Mouse (Mus musculus) 3T3-L1 (cell line): ENCODE data around the gene Ripply2.
A peak's percentile ranks its signal among the peaks of the same experiment; 100 is the strongest.
"Not testable (repeated sequence)": the region's sequence is repeated elsewhere in the genome, so short reads cannot be mapped to it uniquely, and the experiment has no call there.

Experiments
- DNase-seq: peaks from one replicate; pipeline ENCODE4 v3.0.0-alpha.2; 2015; ENCODE audit warnings: low read depth, low spot score

The Ripply2 gene

DNA sequence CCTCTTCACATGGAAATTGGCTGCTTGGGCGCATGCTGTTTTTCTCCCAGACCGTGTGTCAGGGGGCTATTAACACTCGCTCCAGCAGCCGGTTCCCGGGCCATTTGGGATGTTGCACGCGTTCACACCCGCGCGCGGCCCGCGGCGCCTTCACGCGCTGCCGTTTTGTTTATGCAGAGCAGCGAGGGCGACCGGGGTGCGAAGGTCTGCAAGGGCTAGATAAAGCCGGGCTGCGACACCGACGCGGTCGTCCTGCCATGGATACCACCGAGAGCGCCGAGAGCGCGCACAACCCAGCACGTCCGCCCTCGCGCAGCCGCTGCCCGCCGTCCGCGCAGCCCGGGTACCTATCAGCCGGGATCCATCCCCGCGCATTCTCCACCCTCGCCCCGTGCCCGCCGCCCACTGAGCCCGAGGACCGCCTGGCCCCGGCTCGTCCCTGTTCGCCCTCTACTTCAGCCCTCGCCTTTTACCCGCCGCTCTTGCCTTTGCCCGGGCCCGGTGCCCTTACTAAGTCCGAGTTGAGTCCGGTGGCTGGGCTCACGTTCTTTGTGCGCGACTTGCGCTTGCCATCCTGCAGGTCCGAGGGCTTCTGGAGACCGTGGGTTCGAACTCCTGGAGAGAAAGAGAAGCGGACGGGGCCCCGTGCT, at the start of gene Ripply2:
Ripply2 (plus strand) TSS at position 250 of the 650 bp plus-strand sequence.
- no peak for DNase-seq

- not testable (repeated sequence) for DNase-seq
Observed at GRCm38 (mm10) chr9:86972471-86972870, 42.9 kb upstream of the Ripply2 start.

GRCm38 (mm10) chr9:86973562-86973961, 41.8 kb upstream of the Ripply2 start:
- DNase-seq = no peak

DNA sequence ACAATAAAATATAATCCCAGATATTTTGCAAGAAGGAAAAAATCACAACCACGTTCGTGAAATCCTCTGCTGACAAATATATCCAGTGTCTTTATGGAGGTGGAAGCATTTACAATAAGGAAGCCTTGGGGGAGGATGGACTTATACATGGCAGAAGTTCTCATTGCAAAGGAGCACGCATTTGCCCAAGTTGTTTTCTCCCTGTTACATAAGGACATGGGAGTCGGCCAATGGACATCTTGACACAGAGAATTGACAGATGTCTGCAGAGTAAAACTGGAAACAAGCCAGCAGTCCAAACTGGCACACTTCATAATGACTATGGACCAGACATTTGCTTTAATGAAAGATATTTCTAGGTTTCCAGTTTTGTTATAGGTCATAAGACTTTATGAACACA, 38.4 kb upstream of the Ripply2 start:
- no peak for DNase-seq

DNA sequence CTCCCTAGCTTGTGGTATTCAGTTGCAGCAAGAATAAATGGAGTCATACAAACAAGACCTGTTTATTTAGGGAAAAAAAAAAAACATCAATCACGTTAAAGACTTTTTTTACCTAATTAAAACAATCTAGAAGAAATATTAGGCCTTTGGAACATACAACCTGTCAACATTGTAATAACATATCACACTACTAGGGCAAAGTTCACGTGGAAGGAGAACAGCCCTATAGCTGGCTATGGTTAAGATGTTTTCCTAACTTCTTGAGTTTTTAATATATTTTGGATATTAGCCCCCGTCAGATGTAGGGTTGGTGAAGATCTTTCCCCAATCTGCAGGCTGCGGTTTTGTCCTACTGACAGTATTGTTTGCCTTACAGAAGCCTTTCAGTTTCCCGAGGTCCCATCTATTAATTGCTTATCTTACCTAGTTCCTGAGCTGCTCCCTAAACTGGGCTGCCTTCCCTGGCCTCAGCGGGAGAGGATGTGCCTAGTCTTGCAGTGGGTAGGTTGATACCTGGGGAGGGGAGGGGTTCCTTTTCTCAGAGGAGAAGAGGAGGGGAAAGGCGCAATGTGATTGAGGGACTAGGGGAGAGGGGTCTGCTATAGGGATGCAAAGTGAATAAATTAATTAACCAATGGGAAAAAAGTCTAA, 37.0 kb upstream of the Ripply2 start:
- no peak for DNase-seq

GRCm38 (mm10) chr9:86980048-86980447, 35.3 kb upstream of the Ripply2 start:
- no peak for DNase-seq

- DNase-seq = no peak
Observed at GRCm38 (mm10) chr9:86980942-86981341, 34.4 kb upstream of the Ripply2 start.

- no peak for DNase-seq
Observed at GRCm38 (mm10) chr9:86981551-86981950, 33.8 kb upstream of the Ripply2 start.

DNA sequence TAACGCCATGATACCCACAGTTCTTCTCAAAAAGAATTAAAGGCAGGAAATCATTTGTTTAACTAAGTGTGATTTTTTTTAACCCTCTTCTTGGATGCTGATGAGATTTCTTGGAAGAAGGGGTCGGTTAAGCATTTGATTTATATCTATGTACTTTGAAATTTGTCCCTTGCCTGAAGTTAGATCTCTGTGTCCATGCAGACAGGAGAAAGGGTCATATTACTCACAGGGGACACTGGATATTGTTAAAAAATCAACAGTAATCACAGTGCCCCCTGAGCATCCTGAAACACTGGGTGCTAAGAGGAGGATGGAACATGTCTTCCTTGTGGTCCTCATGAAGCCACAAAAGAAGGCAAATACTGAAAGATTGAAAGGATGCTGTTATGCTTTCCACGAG, 30.8 kb upstream of the Ripply2 start:
- DNase-seq = no peak

- DNase-seq = no peak
Observed at GRCm38 (mm10) chr9:86985105-86985504, 30.2 kb upstream of the Ripply2 start.

DNA sequence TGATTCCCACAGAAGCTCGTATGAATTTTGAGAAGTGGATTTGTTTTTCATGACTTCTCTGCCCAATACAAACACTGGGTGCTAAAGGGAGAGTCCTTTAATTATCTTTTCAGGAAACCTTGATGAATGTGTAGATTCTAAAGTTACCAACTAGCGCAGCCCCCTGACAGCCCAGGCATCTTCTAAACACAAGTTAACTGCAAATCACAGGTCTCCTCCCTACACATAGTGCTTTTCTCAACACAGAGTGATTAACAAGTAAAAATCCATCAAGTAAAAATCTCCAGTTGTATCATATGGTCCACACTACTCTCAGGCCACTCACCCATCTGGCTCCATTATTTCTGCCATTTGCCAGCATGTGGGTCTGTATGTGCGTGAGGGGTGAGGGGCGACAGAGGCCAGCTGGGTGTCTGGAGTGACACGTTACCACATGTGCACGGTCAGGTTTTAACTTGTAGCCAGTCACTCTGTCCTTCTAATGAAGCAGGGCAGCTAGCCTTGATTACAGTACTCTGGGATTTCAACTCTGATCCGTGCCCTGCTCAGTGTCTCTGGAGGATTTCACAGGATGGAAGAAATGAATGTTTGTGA, 28.5 kb upstream of the Ripply2 start:
- DNase-seq = no peak

DNA sequence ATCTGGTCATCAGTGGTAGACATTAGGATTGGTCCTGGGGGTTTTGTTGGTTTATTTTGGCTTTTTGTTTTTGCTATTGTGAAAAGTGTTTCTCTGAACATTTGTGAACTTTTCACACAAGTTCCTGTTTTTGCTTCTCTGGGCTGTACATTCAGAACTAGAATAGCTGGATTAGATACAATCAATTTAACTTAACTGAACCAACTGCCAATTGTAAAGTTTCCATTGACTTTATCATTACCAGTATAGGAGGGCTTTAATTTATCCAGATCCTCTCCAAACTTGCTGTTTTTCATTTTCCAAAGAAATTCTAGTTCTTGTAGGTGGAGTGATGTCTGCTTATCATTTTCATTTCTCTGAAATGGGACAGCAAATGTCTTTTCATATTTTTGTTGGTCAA, 25.5 kb upstream of the Ripply2 start:
- no peak for DNase-seq

DNA sequence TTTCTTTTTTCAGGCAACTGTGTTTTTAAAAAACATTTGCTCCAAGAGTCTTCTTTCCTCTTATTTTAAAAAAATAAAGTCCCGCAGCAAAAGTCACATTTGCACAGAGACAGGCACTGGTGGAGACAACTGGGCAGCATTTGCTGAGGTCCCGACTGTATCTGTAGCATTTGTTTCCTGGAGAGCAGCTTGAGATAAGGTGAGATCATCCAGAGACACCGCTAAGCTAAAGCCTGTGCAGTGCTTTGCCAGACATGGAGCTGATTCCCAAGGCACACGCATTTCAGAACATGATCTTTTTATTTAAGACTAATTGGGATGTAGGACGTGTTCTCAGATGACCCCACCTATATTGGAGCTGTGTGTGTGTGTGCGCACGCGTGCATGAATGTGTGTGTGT, 23.6 kb upstream of the Ripply2 start:
- DNase-seq = no peak

DNA sequence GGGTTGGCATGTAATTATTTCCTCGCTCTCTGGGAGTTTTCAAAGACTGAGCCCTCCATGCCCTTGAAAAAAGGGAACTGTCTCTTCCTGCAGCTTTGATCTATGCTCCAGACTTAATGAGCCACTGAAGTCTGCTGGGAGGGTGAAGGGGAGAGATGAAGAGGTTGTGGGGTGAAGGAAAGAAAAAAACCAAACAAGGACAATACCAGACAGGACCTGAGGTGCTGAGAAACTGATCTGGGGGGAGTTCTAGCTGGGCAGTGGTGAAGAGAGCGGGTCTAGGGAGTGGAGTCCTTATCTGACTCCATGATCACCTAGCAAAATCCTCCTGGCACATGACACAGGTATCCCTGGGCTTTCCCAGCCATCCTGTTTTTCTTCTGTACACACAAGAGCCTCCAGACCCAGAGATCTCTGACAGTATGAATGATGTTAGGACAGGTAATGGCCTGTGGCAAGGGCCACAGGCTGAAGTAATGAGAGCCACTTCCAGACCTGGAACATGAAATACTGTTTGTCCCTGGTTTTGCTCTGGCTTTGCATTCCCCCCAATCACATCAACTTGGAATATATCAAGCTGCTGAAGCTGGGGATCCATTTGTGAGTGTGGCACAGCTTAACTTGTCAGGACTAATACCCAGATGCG, 18.2 kb upstream of the Ripply2 start:
- DNase-seq = no peak

- peak; percentile 83 for DNase-seq
Observed at GRCm38 (mm10) chr9:86999956-87000582, 15.3 kb upstream of the Ripply2 start.

- DNase-seq = peak; percentile 23
Observed at GRCm38 (mm10) chr9:87004701-87005434, 10.5 kb upstream of the Ripply2 start.

DNA sequence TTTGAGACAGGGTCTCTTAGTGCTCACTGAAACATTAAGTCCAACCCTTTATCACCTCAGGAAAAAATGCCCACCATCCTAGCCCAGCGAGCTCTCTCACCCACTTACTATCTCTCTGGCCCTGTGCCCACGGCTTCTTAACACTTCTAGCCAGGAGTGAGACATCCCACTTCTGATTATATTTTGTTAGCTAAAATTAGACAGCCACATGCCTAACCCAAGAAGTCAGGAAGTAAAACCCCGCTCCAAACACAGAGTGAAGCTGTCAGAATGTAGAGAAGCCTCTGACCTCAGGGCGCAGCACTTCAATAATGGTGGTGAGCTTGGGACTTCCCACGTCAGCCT, 9.9 kb upstream of the Ripply2 start:
- DNase-seq = no peak

DNA sequence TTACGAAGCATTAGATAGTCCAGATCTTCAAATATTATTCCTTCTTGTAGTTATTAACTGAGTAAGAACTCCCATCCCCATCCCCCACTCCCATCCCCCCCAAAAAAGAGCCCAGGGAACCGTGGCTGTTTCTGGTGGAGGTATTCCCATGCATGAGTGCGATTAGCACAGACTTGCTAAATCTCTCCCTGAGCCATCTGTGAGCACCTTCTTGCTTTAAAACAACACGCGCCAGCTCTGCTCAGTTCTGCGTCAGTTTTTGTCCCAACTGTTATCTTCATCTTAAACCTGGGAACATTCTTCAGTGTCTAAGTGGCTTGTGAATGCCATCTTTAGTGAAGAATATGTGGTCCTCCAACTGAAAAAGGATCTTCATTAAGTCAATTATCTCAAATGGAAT, 6.8 kb upstream of the Ripply2 start:
- DNase-seq = no peak

DNA sequence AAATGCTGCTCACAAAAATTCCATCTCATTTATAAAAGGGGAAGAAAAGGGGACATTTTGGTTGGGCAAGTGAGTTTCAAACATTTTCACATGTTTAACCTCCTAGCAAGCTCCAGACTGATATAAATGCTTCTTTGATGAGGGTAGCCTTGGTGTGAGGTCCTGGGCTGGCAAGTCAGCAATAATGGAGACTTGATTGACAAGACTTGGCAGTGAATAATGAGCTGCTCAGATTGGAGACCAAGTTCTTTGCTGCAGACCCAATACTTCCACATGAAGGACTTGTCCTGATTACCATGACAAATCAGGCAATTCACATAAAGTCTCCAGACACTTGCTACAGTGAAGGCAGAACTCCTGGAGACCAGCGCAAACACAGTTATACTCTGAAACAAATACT, 6.4 kb upstream of the Ripply2 start:
- no peak for DNase-seq

GRCm38 (mm10) chr9:87015938-87016294, 579 bp downstream of the Ripply2 start:
- no peak for DNase-seq

GRCm38 (mm10) chr9:87021778-87022523, 6.6 kb downstream of the Ripply2 start, which contains the start of gene Cyb5r4:
Cyb5r4 (plus strand) TSS chr9:87022014.
- peak; percentile 96 for DNase-seq
